Mouse (Mus musculus) liver, adult 2 months (tissue): Measurements from ENCODE around the gene Tex2. TPM values are rescaled to one million over a fixed set of nuclear protein-coding genes. Genes with fewer than 3 reads are reported as not detected.
A peak's percentile ranks its signal among the peaks of the same experiment; 100 is the strongest.

Source experiments
- DNase-seq: peaks from one replicate; pipeline ENCODE4 v3.0.0-alpha.2; 2011; ENCODE audit warnings: low read depth, low spot score; ENCODE audit errors: extremely low read depth
- H3K27ac ChIP-seq: fragments of 200-500 bp; replicated peaks from 2 replicates; pipeline ENCODE4 v1.5.1; 2012; ENCODE audit warnings: low read depth, mild to moderate bottlenecking, control low read depth, inconsistent platforms, low read length; ENCODE audit not compliant: insufficient read depth
- H3K27me3 ChIP-seq: fragments of 200-500 bp; 2 replicates; pipeline ENCODE4 v1.6.1; 2012; ENCODE audit warnings: mild to moderate bottlenecking, moderate library complexity, low read length, inconsistent platforms; ENCODE audit not compliant: control insufficient read depth, insufficient read depth
- H3K36me3 ChIP-seq: fragments of 200-500 bp; 2 replicates; pipeline ENCODE4 v1.6.1; 2012; ENCODE audit warnings: low read length, inconsistent platforms; ENCODE audit not compliant: control insufficient read depth, insufficient read depth
- H3K4me1 ChIP-seq: fragments of 200-500 bp; 2 replicates; pipeline ENCODE4 v1.6.1; 2011; ENCODE audit warnings: low read length; ENCODE audit not compliant: control insufficient read depth, insufficient read depth
- H3K4me3 ChIP-seq: fragments of 200-500 bp; 2 replicates; pipeline ENCODE4 v1.5.1; 2011; ENCODE audit warnings: low read depth, mild to moderate bottlenecking, control low read depth, low read length, moderate library complexity; ENCODE audit not compliant: insufficient read depth
- H3K79me2 ChIP-seq: fragments of 200-500 bp; 2 replicates; pipeline ENCODE4 v1.6.1; 2012; ENCODE audit warnings: inconsistent platforms, mild to moderate bottlenecking, low read length, moderate library complexity; ENCODE audit not compliant: control insufficient read depth, insufficient read depth
- H3K9ac ChIP-seq: fragments of 200-500 bp; 2 replicates; pipeline ENCODE4 v1.6.1; 2012; ENCODE audit warnings: low read depth, mild to moderate bottlenecking, control low read depth, inconsistent platforms, low read length
- CTCF ChIP-seq: fragments of 200-500 bp; IDR thresholded peaks from 2 replicates; pipeline ENCODE4 v1.5.1; 2011; ENCODE audit warnings: low read depth, low read length, control low read depth
- POLR2A ChIP-seq: fragments of 200-500 bp; IDR thresholded peaks from 2 replicates; pipeline ENCODE4 v1.6.1; 2011; ENCODE audit warnings: low read length, control low read depth; ENCODE audit not compliant: insufficient read depth; ENCODE audit errors: extremely low read depth
- WGBS: fragments of 180-500 bp; shearing (Covaris S2); methylation state at CpG from one replicate; pipeline ENCODE4 v1.1.7; 2018; 5-methylcytosine and 5-hydroxymethylcytosine counted together
- polyA plus RNA-seq: library from polyadenylated mRNA; depleted of rRNA; stranded (reverse); fragments of >200 nt; gene quantifications from 2 replicates; pipeline ENCODE4 v1.2.3, GENCODE M21; 2012
- total RNA-seq: library from RNA; depleted of rRNA; stranded (reverse); fragments of >200 nt; gene quantifications from 2 replicates; pipeline ENCODE4 v1.2.3, GENCODE M21; 2014

Tex2 gene
- total and polyA plus RNA-seq, 2 experiments, result 45.3 to 60.4 TPM

- Histone ChIP-seq H3K4me1 (0 out of 2 replicates have a peak, but pooled peaks cover 3% of the 10 kb centered on the region), H3K36me3 (peaks cover 22% of the 10 kb centered on the region), H3K27ac (no peak overlapping the region), H3K79me2 (peaks cover 15% of the 10 kb centered on the region; the same call in 1 of the 2 replicates), H3K9ac (no peak overlapping the region), H3K4me3 (no peak overlapping the region), H3K27me3 (no peaks in the 10 kb centered on the region)
- no peak for DNase-seq
- TF ChIP-seq CTCF (no peak), POLR2A (no peak)
- WGBS, result 90% methylated on average over 9 of the region's 9 CpGs
Observed at GRCm38 (mm10) chr11:106544916-106545315, 68.3 kb downstream of the Tex2 start.

- Histone ChIP-seq H3K27me3 (no peaks in the 10 kb centered on the region), H3K9ac (no peak overlapping the region), H3K4me1 (0 out of 2 replicates have a peak, but pooled peaks cover 3% of the 10 kb centered on the region), H3K36me3 (peaks cover 22% of the 10 kb centered on the region), H3K79me2 (peaks cover 15% of the 10 kb centered on the region; the same call in 1 of the 2 replicates), H3K27ac (no peak overlapping the region), H3K4me3 (no peak overlapping the region)
- 95% methylated on average over 11 of the region's 11 CpGs for WGBS
- DNase-seq, result no peak
- TF ChIP-seq CTCF (no peak), POLR2A (no peak)
Observed at GRCm38 (mm10) chr11:106544133-106544532, 69.1 kb downstream of the Tex2 start.

GRCm38 (mm10) chr11:106543006-106543405 is 70.2 kb downstream of the Tex2 start:
- Histone ChIP-seq H3K36me3 (peaks cover 20% of the 10 kb centered on the region), H3K4me1 (0 out of 2 replicates have a peak, but pooled peaks cover 3% of the 10 kb centered on the region), H3K79me2 (peaks cover 12% of the 10 kb centered on the region; the same call in 1 of the 2 replicates), H3K4me3 (no peak overlapping the region), H3K9ac (no peak overlapping the region), H3K27ac (no peak overlapping the region), H3K27me3 (no peaks in the 10 kb centered on the region)
- DNase-seq, result peak; percentile 77
- 47% methylated on average over 13 of the region's 13 CpGs for WGBS
- TF ChIP-seq POLR2A (no peak), CTCF (no peak)

- Histone ChIP-seq H3K27me3 (no peaks in the 10 kb centered on the region), H3K36me3 (peaks cover 20% of the 10 kb centered on the region), H3K79me2 (peaks cover 11% of the 10 kb centered on the region; the same call in 1 of the 2 replicates), H3K4me1 (0 out of 2 replicates have a peak, but pooled peaks cover 3% of the 10 kb centered on the region), H3K4me3 (no peak overlapping the region), H3K27ac (no peak overlapping the region), H3K9ac (no peak overlapping the region)
- TF ChIP-seq POLR2A (no peak), CTCF (no peak)
- DNase-seq, result no peak
Observed at GRCm38 (mm10) chr11:106542385-106542784, 70.8 kb downstream of the Tex2 start.

GRCm38 (mm10) chr11:106540506-106541268 is 72.5 kb downstream of the Tex2 start:
- no peak overlapping the region for H3K27ac ChIP-seq
- H3K27me3 ChIP-seq, result no peaks in the 10 kb centered on the region
- no peak overlapping the region for H3K9ac ChIP-seq
- DNase-seq, result no peak
- no peak overlapping the region for H3K4me3 ChIP-seq
- peaks cover 6% of the 10 kb centered on the region; the same call in 1 of the 2 replicates for H3K4me1 ChIP-seq
- 82% methylated on average over 13 of the region's 13 CpGs for WGBS
- H3K79me2 ChIP-seq, result peaks cover 11% of the 10 kb centered on the region; the same call in 1 of the 2 replicates
- H3K36me3 ChIP-seq, result peaks cover 6% of the 10 kb centered on the region
- TF ChIP-seq CTCF (no peak), POLR2A (no peak)
